Mouse (Mus musculus): ENCODE data around the gene Auts2. TPM values are rescaled to one million over a fixed set of nuclear protein-coding genes. Genes with fewer than 3 reads are reported as not detected.

The Auts2 gene
- total and polyA plus RNA-seq, 3 experiments: not detected

DNA sequence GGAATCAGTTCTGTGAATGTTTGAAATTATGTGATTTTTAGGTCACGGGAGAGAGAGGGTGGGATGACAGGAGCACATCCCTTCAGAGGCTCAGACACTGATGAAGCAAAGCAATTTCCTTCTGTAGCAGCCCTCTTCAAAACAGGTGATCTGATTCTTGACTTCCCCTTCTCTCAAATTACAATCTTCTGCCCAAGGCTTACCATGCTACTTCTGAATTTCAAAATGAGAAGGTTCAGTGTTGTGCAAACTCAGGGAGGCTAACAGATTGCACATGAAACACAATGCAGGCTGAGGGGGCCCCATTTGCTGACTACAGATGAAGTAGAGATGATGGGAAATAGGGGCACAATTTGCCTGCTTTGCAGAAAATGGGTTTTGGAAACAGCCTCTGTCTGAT lies 278.1 kb downstream of the Auts2 start:
- no peak for DNase-seq (ENCODE audit: extremely low read depth)
- H3K79me2 ChIP-seq (replicated peaks; ENCODE audit: control insufficient read depth, extremely low read depth, insufficient read depth, poor library complexity, severe bottlenecking): no peaks in the 10 kb centered on the region
- TF ChIP-seq MXI1 (IDR thresholded peaks at IDR 0.05; ENCODE audit: low read depth, low read length): no peak
- TF ChIP-seq IRF4 (IDR thresholded peaks at IDR 0.05; ENCODE audit: low read depth, low read length): no peak
- TF ChIP-seq USF2 (conservative IDR thresholded peaks at IDR 0.05; ENCODE audit: low read depth, low read length): no peak
- TF ChIP-seq GABPA (IDR thresholded peaks at IDR 0.05; ENCODE audit: insufficient replicate concordance, low read depth, low read length): no peak
- no peak for TF ChIP-seq PAX5 (IDR thresholded peaks at IDR 0.05; ENCODE audit: low read length)
- no peak for TF ChIP-seq RCOR1 (conservative IDR thresholded peaks at IDR 0.05; ENCODE audit: low read depth, low read length)
- TF ChIP-seq POLR2AphosphoS2 (IDR thresholded peaks at IDR 0.05; ENCODE audit: low read depth, low read length): no peak
- no peak for TF ChIP-seq ZKSCAN1 (IDR thresholded peaks at IDR 0.05; ENCODE audit: borderline replicate concordance, low read depth, low read length)
- TF ChIP-seq ZNF384 (IDR thresholded peaks at IDR 0.05; ENCODE audit: low read depth, low read length): no peak
- TF ChIP-seq CHD2 (IDR thresholded peaks at IDR 0.05; ENCODE audit: low read length): no peak
- TF ChIP-seq SMC3 (IDR thresholded peaks at IDR 0.05; ENCODE audit: low read depth, low read length): no peak
- TF ChIP-seq BHLHE40 (IDR thresholded peaks at IDR 0.05; ENCODE audit: low read depth, low read length): no peak
- TF ChIP-seq ZMIZ1 (IDR thresholded peaks at IDR 0.05; ENCODE audit: low read depth, low read length): no peak
- no peak for TF ChIP-seq POLR2A (IDR thresholded peaks at IDR 0.05; ENCODE audit: low read depth, low read length)
- no peak for TF ChIP-seq E2F4 (IDR thresholded peaks at IDR 0.05; ENCODE audit: insufficient replicate concordance, low read depth, low read length)
- TF ChIP-seq ELF1 (IDR thresholded peaks at IDR 0.05; ENCODE audit: low read depth, low read length): no peak
- TF ChIP-seq MAX (IDR thresholded peaks at IDR 0.05; ENCODE audit: low read length): no peak
- TF ChIP-seq CTCF (conservative IDR thresholded peaks at IDR 0.05 in 1 of 2, IDR thresholded peaks at IDR 0.05 in 1 of 2; ENCODE audit: low read depth in 2 of 2, low read length in 2 of 2): no peak
- H3K27me3 ChIP-seq (replicated peaks): no peaks in the 10 kb centered on the region
- H3K4me1 ChIP-seq (ENCODE audit: control insufficient read depth in 1 of 2, insufficient read depth in 2 of 2): no peaks in the 10 kb centered on the region
- dilution Hi-C loops (cut with MboI; ENCODE audit: extremely low pct_ligation_motif_present, extremely low pct_unique_long_range_greater_than_20kb, low sequenced_read_pairs) (no loop called here), in situ Hi-C loops (cut with MboI; ENCODE audit: low pct_ligation_motif_present, low pct_unique_long_range_greater_than_20kb, low sequenced_read_pairs) (no loop called here)
- peaks cover 61% of the 10 kb centered on the region for H3K9me3 ChIP-seq (replicated peaks; ENCODE audit: low read length)
- H3K4me3 ChIP-seq (replicated peaks in 1 of 3; ENCODE audit: low read depth in 2 of 3, low read length in 2 of 3, poor library complexity in 1 of 3): no peak overlapping the region
- no peak overlapping the region for H3K27ac ChIP-seq (ENCODE audit: insufficient read depth, low read depth)
- no peak overlapping the region for H3K9ac ChIP-seq (ENCODE audit: insufficient read depth, low read depth)
- H3K36me3 ChIP-seq (replicated peaks in 1 of 2; ENCODE audit: control insufficient read depth in 1 of 2, insufficient read depth in 1 of 2, low read length in 1 of 2): no peaks in the 10 kb centered on the region
- H3K4me2 ChIP-seq (ENCODE audit: insufficient read depth, low read depth, poor library complexity, severe bottlenecking): no peak overlapping the region

GRCm38 (mm10) chr5:132261750-132262149 lies 281.4 kb downstream of the Auts2 start:
- no peak for TF ChIP-seq POLR2AphosphoS2 (IDR thresholded peaks at IDR 0.05; ENCODE audit: low read depth, low read length)
- TF ChIP-seq NRF1 (IDR thresholded peaks at IDR 0.05; ENCODE audit: low read depth, low read length): no peak
- TF ChIP-seq ZKSCAN1 (IDR thresholded peaks at IDR 0.05; ENCODE audit: borderline replicate concordance, low read depth, low read length): no peak
- TF ChIP-seq JUND (conservative IDR thresholded peaks at IDR 0.05; ENCODE audit: low read depth, low read length): no peak
- TF ChIP-seq EP300 (IDR thresholded peaks at IDR 0.05; ENCODE audit: low read length): no peak
- no peak for TF ChIP-seq TCF12 (IDR thresholded peaks at IDR 0.05; ENCODE audit: low read depth, low read length)
- TF ChIP-seq RAD21 (IDR thresholded peaks at IDR 0.05; ENCODE audit: low read depth, low read length): no peak
- TF ChIP-seq PAX5 (IDR thresholded peaks at IDR 0.05; ENCODE audit: low read length): no peak
- TF ChIP-seq SMC3 (IDR thresholded peaks at IDR 0.05; ENCODE audit: low read depth, low read length): no peak
- TF ChIP-seq TBP (conservative IDR thresholded peaks at IDR 0.05; ENCODE audit: low read depth, low read length): no peak
- TF ChIP-seq IRF4 (IDR thresholded peaks at IDR 0.05; ENCODE audit: low read depth, low read length): no peak
- no peak for TF ChIP-seq USF1 (IDR thresholded peaks at IDR 0.05; ENCODE audit: low read depth, low read length)
- no peak for TF ChIP-seq ETS1 (conservative IDR thresholded peaks at IDR 0.05; ENCODE audit: low read depth, low read length)
- no peak for TF ChIP-seq MEF2A (IDR thresholded peaks at IDR 0.05; ENCODE audit: borderline replicate concordance, low read depth, low read length)
- no peak for TF ChIP-seq CTCF (conservative IDR thresholded peaks at IDR 0.05 in 1 of 2, IDR thresholded peaks at IDR 0.05 in 1 of 2; ENCODE audit: low read depth in 2 of 2, low read length in 2 of 2)
- TF ChIP-seq USF2 (conservative IDR thresholded peaks at IDR 0.05; ENCODE audit: low read depth, low read length): no peak
- Histone ChIP-seq H3K9ac (ENCODE audit: insufficient read depth, low read depth) (no peak overlapping the region), H3K4me2 (ENCODE audit: insufficient read depth, low read depth, poor library complexity, severe bottlenecking) (no peak overlapping the region), H3K27me3 (replicated peaks) (no peaks in the 10 kb centered on the region), H3K4me3 (replicated peaks in 1 of 3; ENCODE audit: low read depth in 2 of 3, low read length in 2 of 3, poor library complexity in 1 of 3) (no peak overlapping the region), H3K79me2 (replicated peaks; ENCODE audit: control insufficient read depth, extremely low read depth, insufficient read depth, poor library complexity, severe bottlenecking) (no peaks in the 10 kb centered on the region), H3K36me3 (replicated peaks in 1 of 2; ENCODE audit: control insufficient read depth in 1 of 2, insufficient read depth in 1 of 2, low read length in 1 of 2) (no peaks in the 10 kb centered on the region), H3K27ac (ENCODE audit: insufficient read depth, low read depth) (no peak overlapping the region), H3K9me3 (replicated peaks; ENCODE audit: low read length) (peaks cover 73% of the 10 kb centered on the region), H3K4me1 (ENCODE audit: control insufficient read depth in 1 of 2, insufficient read depth in 2 of 2) (no peaks in the 10 kb centered on the region)
- in situ Hi-C loops (cut with MboI; ENCODE audit: low pct_ligation_motif_present, low pct_unique_long_range_greater_than_20kb, low sequenced_read_pairs) (no loop called here), dilution Hi-C loops (cut with MboI; ENCODE audit: extremely low pct_ligation_motif_present, extremely low pct_unique_long_range_greater_than_20kb, low sequenced_read_pairs) (no loop called here)
- DNase-seq (ENCODE audit: extremely low read depth): no peak

Data from CH12.LX (cell line).